Mouse (Mus musculus) ES-E14 (cell line): ENCODE results near the gene Cdh7.
"Not testable (repeated sequence)": the region's sequence is repeated elsewhere in the genome, so short reads cannot be mapped to it uniquely, and the experiment has no call there.

Experiments used
- CHD2 ChIP-seq: IDR thresholded peaks from 2 replicates; pipeline ENCODE4 v1.6.1; 2014; ENCODE audit warnings: mild to moderate bottlenecking, low read depth, low read length, inconsistent platforms
- HCFC1 ChIP-seq: IDR thresholded peaks from 2 replicates; pipeline ENCODE4 v1.6.1; 2012; ENCODE audit warnings: low read length, inconsistent platforms, borderline replicate concordance; ENCODE audit not compliant: insufficient read depth
- MAFK ChIP-seq: IDR thresholded peaks from 2 replicates; pipeline ENCODE4 v1.6.1; 2014; ENCODE audit warnings: mild to moderate bottlenecking, low read depth, low read length, inconsistent platforms; ENCODE audit not compliant: insufficient read depth
- ZNF384 ChIP-seq: IDR thresholded peaks from 2 replicates; pipeline ENCODE4 v1.6.1; 2012; ENCODE audit warnings: low read depth, low read length, inconsistent platforms

- not testable (repeated sequence) for TF ChIP-seq MAFK, CHD2, HCFC1, ZNF384
Observed at GRCm38 (mm10) chr1:110171459-110171858, 189.2 kb downstream of the Cdh7 start.
